Mouse (Mus musculus): ENCODE measurements around the gene Iqschfp. TPM values are rescaled to one million over a fixed set of nuclear protein-coding genes. Genes with fewer than 3 reads are reported as not detected.
"Not testable (repeated sequence)": the region's sequence is repeated elsewhere in the genome, so short reads cannot be mapped to it uniquely, and the experiment has no call there.

Iqschfp gene
- total RNA-seq, 2 experiments from 2014 or later, result not detected

GRCm38 (mm10) chr3:68056373-68057275 is 164.6 kb downstream of the Iqschfp start:
- intact Hi-C loops (cut with DNase I), result loop anchor here (2.0 to 5.0 kb wide), 3 partner anchors 441 to 656 kb away; no protein-coding TSS in a partner anchor
- H3K27ac ChIP-seq, result peak overlapping the region; percentile 65
- TF ChIP-seq CTCF (IDR thresholded peaks at IDR 0.05), result peak; percentile 91
- DNase-seq, result peak; percentile 75
- H3K4me3 ChIP-seq, result peak overlapping the region; percentile 72

DNA sequence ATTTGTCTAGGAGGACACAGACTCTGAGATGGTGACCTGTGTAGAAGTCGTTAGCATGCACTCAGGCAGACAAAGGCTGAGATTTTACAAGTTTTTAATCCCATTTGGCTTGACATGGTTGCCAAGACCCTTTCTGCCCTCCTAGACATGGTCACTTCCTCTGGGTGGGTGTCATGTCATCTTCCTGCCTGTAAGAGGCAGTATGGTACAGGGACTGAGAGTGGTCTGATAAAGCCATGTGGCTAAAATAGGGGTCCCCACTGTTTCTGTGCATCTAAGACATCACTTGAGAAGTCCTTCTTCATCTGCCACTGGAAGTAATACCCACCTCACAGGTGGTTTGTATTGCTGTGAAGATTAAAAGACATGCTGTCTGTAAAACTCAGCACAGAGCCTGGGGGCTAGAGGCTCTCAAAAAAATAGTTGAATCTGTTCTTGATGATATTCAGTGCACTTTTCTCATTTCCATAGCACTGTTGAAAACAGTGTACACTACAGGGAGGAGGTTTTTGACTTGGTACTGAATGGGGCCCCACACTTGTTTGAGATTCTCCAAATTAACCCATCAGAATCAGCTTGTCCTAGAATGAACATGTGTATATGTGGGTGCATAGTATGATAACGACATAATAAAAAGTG is 167.2 kb downstream of the Iqschfp start:
- intact Hi-C loops (cut with DNase I), result loop anchor here (5.0 kb wide), 2 partner anchors 438 to 653 kb away; no protein-coding TSS in a partner anchor
- DNase-seq, result no peak

GRCm38 (mm10) chr3:68064731-68065130 is 172.7 kb downstream of the Iqschfp start, which contains the start of gene Schip1:
Schip1 (plus strand) TSS chr3:68064802.
- no peak for TF ChIP-seq CTCF (IDR thresholded peaks at IDR 0.05)
- no peak within 1 kb of the TSS for H3K27ac ChIP-seq
- intact Hi-C loops (cut with DNase I), result no loop called here
- no peak for DNase-seq
- no peak within 1 kb of the TSS for H3K4me3 ChIP-seq

More for the DNA sequence above, 167.2 kb downstream of the Iqschfp start:
- no peak overlapping the region for H3K4me3 ChIP-seq
- peak; percentile 68 for TF ChIP-seq CTCF (IDR thresholded peaks at IDR 0.05)
- H3K27ac ChIP-seq, result no peak overlapping the region

GRCm38 (mm10) chr3:68071395-68072386 is 179.7 kb downstream of the Iqschfp start:
- no peak for DNase-seq
- intact Hi-C loops (cut with DNase I), result no loop called here
- TF ChIP-seq CTCF (IDR thresholded peaks at IDR 0.05), result no peak
- Histone ChIP-seq H3K27ac (no peak overlapping the region), H3K4me3 (no peak overlapping the region)

GRCm38 (mm10) chr3:68077406-68077805 is 185.4 kb downstream of the Iqschfp start:
- intact Hi-C loops (cut with DNase I), result no loop called here
- Histone ChIP-seq H3K4me3 (no peak overlapping the region), H3K27ac (no peak overlapping the region)
- DNase-seq, result no peak
- TF ChIP-seq CTCF (IDR thresholded peaks at IDR 0.05), result no peak

DNA sequence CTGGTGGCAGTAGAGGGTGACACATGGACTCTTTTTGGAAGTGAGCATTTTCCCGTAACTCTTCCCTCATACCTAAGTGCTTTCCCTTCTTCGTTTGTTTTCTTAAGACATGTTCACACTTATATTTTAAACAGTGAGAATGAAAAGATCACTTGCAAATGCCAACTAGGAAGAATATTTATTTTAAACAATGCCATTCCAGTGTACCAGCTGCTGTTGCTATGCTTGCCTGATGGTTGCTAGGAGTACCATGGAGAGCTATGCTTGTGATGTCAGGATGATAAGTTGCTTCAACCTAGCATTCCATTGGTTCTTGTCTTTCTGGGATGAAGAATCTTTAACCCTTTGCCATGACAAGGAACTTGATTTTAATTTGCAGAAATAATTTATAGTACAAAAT is 193.0 kb downstream of the Iqschfp start:
- H3K27ac ChIP-seq, result no peak overlapping the region
- no peak for DNase-seq
- intact Hi-C loops (cut with DNase I), result no loop called here
- no peak for TF ChIP-seq CTCF (IDR thresholded peaks at IDR 0.05)
- no peak overlapping the region for H3K4me3 ChIP-seq

DNA sequence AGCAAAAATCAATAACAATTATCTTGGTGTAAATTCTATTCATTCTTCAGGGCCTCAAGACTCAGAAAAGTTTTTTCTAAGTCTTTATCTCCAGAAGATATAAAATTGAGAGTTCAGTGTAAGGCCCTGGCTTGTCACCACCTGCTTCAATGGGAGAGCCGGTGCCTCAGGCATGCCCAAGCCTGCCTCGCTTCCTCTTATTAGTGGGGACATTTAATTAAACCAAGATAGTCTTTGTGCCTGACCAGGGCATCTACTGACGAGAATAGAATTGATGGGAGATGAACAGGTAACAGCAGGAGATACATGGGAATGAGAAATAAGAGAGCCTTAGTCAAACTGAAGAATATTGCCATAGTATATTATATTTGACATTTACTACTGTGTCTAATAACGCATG is 200.1 kb downstream of the Iqschfp start:
- H3K27ac ChIP-seq, result no peak overlapping the region
- no peak for TF ChIP-seq CTCF (IDR thresholded peaks at IDR 0.05)
- no peak for DNase-seq
- intact Hi-C loops (cut with DNase I), result no loop called here
- H3K4me3 ChIP-seq, result no peak overlapping the region

GRCm38 (mm10) chr3:68096724-68097431 is 204.8 kb downstream of the Iqschfp start:
- no peak for TF ChIP-seq CTCF (IDR thresholded peaks at IDR 0.05)
- no peak overlapping the region for H3K27ac ChIP-seq
- intact Hi-C loops (cut with DNase I), result no loop called here
- no peak overlapping the region for H3K4me3 ChIP-seq
- no peak for DNase-seq

DNA sequence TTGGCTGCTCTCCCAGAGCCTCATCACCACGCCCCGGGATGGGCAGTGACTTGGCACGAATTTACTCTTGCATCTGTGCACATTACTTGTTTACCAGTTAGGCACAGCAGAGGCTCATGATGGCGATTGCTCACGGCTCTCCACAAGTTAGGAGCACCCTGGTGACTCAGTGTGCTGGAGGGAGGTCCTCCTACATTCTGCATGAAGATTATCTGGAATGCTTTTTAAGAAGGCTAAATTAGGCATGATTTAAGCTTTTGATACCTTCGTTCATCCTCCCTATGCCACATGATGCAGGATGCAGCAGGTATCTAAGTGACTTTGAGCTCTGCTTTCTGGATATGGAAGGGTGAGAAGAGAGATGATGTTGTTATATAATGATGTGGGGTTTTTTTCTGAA is 207.5 kb downstream of the Iqschfp start:
- intact Hi-C loops (cut with DNase I); H3K4me3 ChIP-seq; H3K27ac ChIP-seq: not testable (repeated sequence)

GRCm38 (mm10) chr3:68101343-68101742 is 209.3 kb downstream of the Iqschfp start:
- no peak for DNase-seq
- intact Hi-C loops (cut with DNase I), result no loop called here
- H3K4me3 ChIP-seq, result no peak overlapping the region
- H3K27ac ChIP-seq, result no peak overlapping the region
- TF ChIP-seq CTCF (IDR thresholded peaks at IDR 0.05), result no peak

More for the DNA sequence above, 207.5 kb downstream of the Iqschfp start:
- DNase-seq, result not testable (repeated sequence)

GRCm38 (mm10) chr3:68105081-68105685 is 213.2 kb downstream of the Iqschfp start:
- H3K4me3 ChIP-seq, result no peak overlapping the region
- intact Hi-C loops (cut with DNase I), result no loop called here
- no peak overlapping the region for H3K27ac ChIP-seq
- DNase-seq, result no peak
- TF ChIP-seq CTCF (IDR thresholded peaks at IDR 0.05), result no peak

Data from gastrocnemius, adult 2 months (tissue).